Mouse (Mus musculus): ENCODE data around the gene Pbx2.

GRCm38 (mm10) chr17:34591029-34591993, at the start of gene Pbx2:
- TF ChIP-seq CTCF (IDR thresholded peaks at IDR 0.05; ENCODE audit: control insufficient read depth, insufficient read depth, insufficient read length) (no peak), USF1 (IDR thresholded peaks at IDR 0.05; ENCODE audit: low read depth) (no peak), FOSL1 (IDR thresholded peaks at IDR 0.05; ENCODE audit: insufficient read depth, low read length, poor library complexity, severe bottlenecking) (no peak), MYOG (IDR thresholded peaks at IDR 0.05; ENCODE audit: control insufficient read depth, extremely low read depth, insufficient read length) (no peak)
